Mouse (Mus musculus): ENCODE measurements at regions not wholly inside any gene's neighbourhood (a gene's known extent, or its start where the extent isn't known, plus 50 kb on each side); places are given as distances from the start of the nearest gene placed in this dataset.
A peak's percentile ranks its signal among the peaks of the same experiment; 100 is the strongest.

- DNase-seq (no peak), ATAC-seq (no peak)
- Histone ChIP-seq H3K27ac (ENCODE audit: low read depth) (no peak overlapping the region), H3K4me3 (ENCODE audit: low read depth, low read length) (no peak overlapping the region), H3K9me3 (ENCODE audit: low read length) (no peaks in the 10 kb centered on the region), H3K4me2 (ENCODE audit: low read depth, low read length) (no peak overlapping the region), H3K36me3 (replicated peaks; ENCODE audit: insufficient read depth, low read length) (no peaks in the 10 kb centered on the region), H3K27me3 (ENCODE audit: insufficient read depth, low read length) (no peaks in the 10 kb centered on the region), H3K4me1 (ENCODE audit: insufficient read depth) (no peaks in the 10 kb centered on the region), H3K9ac (replicated peaks) (no peak overlapping the region)
- TF ChIP-seq CTCF (IDR thresholded peaks at IDR 0.05; ENCODE audit: low read depth): 0 out of 2 replicates have a peak, but pooled peaks have one; percentile 13
- TF ChIP-seq EP300 (IDR thresholded peaks at IDR 0.05; ENCODE audit: low read depth): no peak
- WGBS (ENCODE audit: insufficient replicate concordance): 68% methylated on average over 3 of the region's 3 CpGs
These were observed 68.1 kb upstream of the Tas2r118 start for GRCm38 (mm10) chr6:24037919-24038318.

GRCm38 (mm10) chr6:24026352-24026751 lies 56.5 kb upstream of the Tas2r118 start:
- DNase-seq (no peak), ATAC-seq (no peak)
- H3K36me3 ChIP-seq (replicated peaks; ENCODE audit: insufficient read depth, low read length): no peaks in the 10 kb centered on the region
- no peak overlapping the region for H3K27ac ChIP-seq (ENCODE audit: low read depth)
- WGBS (ENCODE audit: insufficient replicate concordance): 47% methylated on average over 1 of the region's 1 CpGs
- no peaks in the 10 kb centered on the region for H3K9me3 ChIP-seq (ENCODE audit: low read length)
- no peaks in the 10 kb centered on the region for H3K27me3 ChIP-seq (ENCODE audit: insufficient read depth, low read length)
- no peak overlapping the region for H3K4me2 ChIP-seq (ENCODE audit: low read depth, low read length)
- H3K4me1 ChIP-seq (ENCODE audit: insufficient read depth): no peaks in the 10 kb centered on the region
- H3K9ac ChIP-seq (replicated peaks): no peak overlapping the region
- H3K4me3 ChIP-seq (ENCODE audit: low read depth, low read length): no peak overlapping the region
- no peak for TF ChIP-seq EP300 (IDR thresholded peaks at IDR 0.05; ENCODE audit: low read depth)
- no peak for TF ChIP-seq CTCF (IDR thresholded peaks at IDR 0.05; ENCODE audit: low read depth)

DNA sequence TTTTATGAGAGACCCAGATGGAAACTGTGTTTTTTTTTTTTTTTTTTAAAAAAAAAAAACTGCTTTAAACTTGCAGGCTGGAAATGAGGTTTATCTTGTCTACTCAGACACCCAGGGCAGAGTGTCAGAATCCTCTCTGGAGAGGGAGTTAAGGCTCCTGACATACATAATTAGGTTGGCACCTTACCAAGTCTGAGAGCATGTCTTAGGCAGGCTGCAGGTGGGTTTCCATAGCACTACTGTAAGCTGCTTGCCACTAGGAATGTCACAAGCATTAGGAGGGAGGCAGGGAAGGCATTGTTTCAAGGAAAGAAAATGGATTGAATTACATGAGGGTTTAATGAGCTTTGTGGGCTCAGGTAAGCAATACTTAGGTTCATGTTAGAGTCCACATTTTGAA lies 55.9 kb upstream of the Tas2r118 start:
- H3K27me3 ChIP-seq (ENCODE audit: insufficient read depth, low read length): no peaks in the 10 kb centered on the region
- no peak overlapping the region for H3K4me3 ChIP-seq (ENCODE audit: low read depth, low read length)
- no peak for DNase-seq
- H3K9ac ChIP-seq (replicated peaks): no peak overlapping the region
- no peaks in the 10 kb centered on the region for H3K9me3 ChIP-seq (ENCODE audit: low read length)
- no peak for ATAC-seq
- H3K4me2 ChIP-seq (ENCODE audit: low read depth, low read length): no peak overlapping the region
- no peaks in the 10 kb centered on the region for H3K36me3 ChIP-seq (replicated peaks; ENCODE audit: insufficient read depth, low read length)
- H3K27ac ChIP-seq (ENCODE audit: low read depth): no peak overlapping the region
- no peak for TF ChIP-seq EP300 (IDR thresholded peaks at IDR 0.05; ENCODE audit: low read depth)
- TF ChIP-seq CTCF (IDR thresholded peaks at IDR 0.05; ENCODE audit: low read depth): no peak
- H3K4me1 ChIP-seq (ENCODE audit: insufficient read depth): no peaks in the 10 kb centered on the region

All from liver, postnatal 0 days (tissue).